Mouse (Mus musculus): ENCODE measurements at regions not wholly inside any gene's neighbourhood (a gene's known extent, or its start where the extent isn't known, plus 50 kb on each side); places are given as distances from the start of the nearest gene placed in this dataset.

DNA sequence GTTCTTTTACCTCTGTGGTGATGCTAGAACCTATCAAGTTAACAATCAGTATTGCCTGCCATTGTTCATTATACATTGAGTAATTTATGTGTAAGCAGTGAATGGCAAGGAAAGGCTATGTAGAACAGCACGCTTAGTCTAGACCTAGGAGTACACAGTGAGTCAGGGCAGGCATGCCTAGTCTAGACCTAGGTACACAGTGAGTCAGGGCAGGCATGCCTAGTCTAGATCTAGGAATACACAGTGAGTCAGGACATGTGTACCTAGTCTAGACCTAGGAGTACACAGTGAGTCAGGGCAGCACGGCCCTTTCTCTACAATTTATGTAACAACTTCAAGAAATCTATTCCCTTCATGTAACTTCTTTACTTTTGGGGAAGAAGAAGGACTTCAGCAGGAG lies 347.2 kb downstream of the Tmem232 start:
- DNase-seq (ENCODE audit: low spot score): no peak
- WGBS: 89% methylated on average over 2 of the region's 2 CpGs
- Histone ChIP-seq H3K4me1 (peaks cover 9% of the 10 kb centered on the region), H3K4me3 (no peak overlapping the region), H3K27ac (no peak overlapping the region), H3K36me3 (no peaks in the 10 kb centered on the region), H3K27me3 (ENCODE audit: low read depth, poor library complexity, severe bottlenecking) (no peaks in the 10 kb centered on the region), H3K9me3 (replicated peaks) (no peaks in the 10 kb centered on the region)

DNA sequence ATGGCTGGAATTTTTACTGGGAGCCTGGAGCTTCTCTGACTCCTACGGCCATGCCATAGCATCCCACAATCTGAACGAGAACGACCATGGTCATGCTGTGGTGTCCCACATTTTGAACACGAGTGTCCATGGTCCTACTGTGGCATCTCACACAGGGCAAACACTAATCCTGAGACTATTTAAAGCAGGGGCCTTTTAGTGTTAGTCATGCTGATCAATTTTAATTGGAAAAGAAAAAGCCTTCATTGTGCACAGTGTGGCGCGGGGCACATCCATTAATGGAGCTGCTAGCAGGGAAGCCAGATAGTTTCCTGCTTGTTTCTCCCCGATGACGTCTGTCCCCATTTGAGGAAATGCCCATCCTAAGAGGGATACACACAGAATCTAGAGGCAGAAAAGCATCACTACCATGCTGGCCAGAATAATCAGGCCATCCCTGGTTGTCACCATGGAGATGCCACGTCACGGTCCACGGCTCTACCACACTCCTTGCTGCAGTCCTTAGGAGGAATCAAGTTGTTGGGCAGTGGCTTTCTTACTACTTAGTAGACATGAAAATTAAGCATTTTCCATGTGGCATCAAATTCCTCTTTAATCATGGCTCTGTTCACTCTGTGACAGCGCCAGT lies 348.0 kb downstream of the Tmem232 start:
- H3K36me3 ChIP-seq: no peaks in the 10 kb centered on the region
- H3K4me3 ChIP-seq: no peak overlapping the region
- H3K27me3 ChIP-seq (ENCODE audit: low read depth, poor library complexity, severe bottlenecking): no peaks in the 10 kb centered on the region
- no peak for DNase-seq (ENCODE audit: low spot score)
- 93% methylated on average over 12 of the region's 12 CpGs for WGBS
- H3K9me3 ChIP-seq (replicated peaks): no peaks in the 10 kb centered on the region
- peaks cover 9% of the 10 kb centered on the region for H3K4me1 ChIP-seq
- H3K27ac ChIP-seq: no peak overlapping the region

DNA sequence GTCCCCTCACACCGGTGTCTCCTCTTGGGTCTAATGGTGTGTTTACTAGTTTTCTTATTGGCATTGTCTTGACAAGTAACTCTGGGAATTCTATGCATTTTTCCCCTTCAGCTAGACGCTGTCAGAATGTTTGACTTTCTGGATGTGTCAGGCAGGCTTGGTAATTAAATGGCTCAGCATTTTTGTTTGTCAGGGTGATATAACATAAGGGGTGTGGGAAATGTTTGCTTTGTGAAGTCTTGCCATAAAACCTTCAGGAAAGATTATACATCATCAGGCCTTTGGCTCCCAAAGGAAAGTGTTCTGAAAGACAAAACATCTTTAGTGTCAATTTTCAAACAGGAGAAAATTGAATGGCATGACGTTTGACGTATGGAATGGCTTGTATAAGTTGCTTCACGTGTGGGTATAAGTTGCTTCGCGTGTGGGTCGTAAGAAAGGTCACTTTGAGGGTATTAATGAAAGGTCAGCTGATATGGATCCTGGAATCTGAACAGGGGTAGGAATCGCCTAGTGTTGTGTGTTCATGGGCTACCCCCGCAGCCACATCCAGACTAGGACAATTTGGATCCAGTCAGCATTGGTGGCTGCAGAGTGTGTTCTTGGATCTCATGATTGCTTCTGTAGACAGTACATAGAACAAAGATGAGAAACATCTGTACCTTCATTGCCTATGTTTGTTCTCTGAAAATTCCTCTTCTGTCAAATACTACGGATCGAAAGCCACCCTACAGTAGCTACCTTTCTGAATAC lies 349.6 kb downstream of the Tmem232 start:
- 43% methylated on average over 12 of the region's 12 CpGs for WGBS
- no peaks in the 10 kb centered on the region for H3K9me3 ChIP-seq (replicated peaks)
- H3K27me3 ChIP-seq (ENCODE audit: low read depth, poor library complexity, severe bottlenecking): no peaks in the 10 kb centered on the region
- no peak overlapping the region for H3K4me3 ChIP-seq
- H3K36me3 ChIP-seq: no peaks in the 10 kb centered on the region
- H3K27ac ChIP-seq: no peak overlapping the region
- DNase-seq (ENCODE audit: low spot score): no peak
- H3K4me1 ChIP-seq: peaks cover 9% of the 10 kb centered on the region

DNA sequence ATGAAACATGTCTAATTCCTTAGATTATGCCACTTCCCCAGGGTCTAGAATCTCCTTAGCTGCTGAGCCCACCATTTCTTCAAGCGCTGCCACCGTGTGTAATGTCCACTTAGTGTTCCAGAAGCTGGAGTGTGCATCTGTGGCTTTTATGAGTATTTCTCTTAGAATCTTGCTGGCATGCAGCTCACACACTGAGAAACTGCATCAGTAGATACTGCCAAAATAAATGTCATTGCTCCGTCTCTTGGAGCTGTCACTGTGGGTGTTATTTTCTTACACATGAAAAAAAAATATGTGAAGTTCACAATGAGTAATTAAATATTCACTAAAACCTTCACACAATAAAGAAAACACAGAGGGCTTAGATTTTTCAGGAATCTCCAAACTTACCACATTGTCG lies 345.3 kb upstream of the 4930583I09Rik start:
- H3K27ac ChIP-seq: no peak overlapping the region
- no peaks in the 10 kb centered on the region for H3K4me1 ChIP-seq
- H3K4me3 ChIP-seq: no peak overlapping the region
- H3K27me3 ChIP-seq (ENCODE audit: low read depth, poor library complexity, severe bottlenecking): no peaks in the 10 kb centered on the region
- DNase-seq (ENCODE audit: low spot score): no peak
- no peaks in the 10 kb centered on the region for H3K36me3 ChIP-seq
- WGBS: 87% methylated on average over 4 of the region's 4 CpGs
- no peaks in the 10 kb centered on the region for H3K9me3 ChIP-seq (replicated peaks)

DNA sequence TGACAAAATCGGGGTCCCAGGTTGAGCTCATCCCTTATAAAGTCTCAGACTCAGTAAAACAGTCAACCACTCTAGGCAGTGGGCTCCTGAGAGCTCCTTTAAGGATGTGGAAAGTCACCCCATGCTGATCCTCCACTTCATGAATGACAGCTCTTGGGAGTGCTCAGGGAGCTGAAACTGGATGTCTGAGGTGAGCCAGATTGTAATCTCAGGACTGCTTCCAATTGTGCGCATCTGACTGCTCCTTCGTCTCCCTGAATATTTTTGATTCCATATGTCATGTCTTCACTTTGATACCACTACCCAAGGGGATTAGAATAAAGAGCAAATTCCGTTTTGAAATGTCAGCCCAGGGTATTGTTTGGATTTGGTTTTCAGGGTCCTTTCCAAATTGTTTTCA lies 339.9 kb upstream of the 4930583I09Rik start:
- H3K4me3 ChIP-seq: no peak overlapping the region
- H3K27me3 ChIP-seq (ENCODE audit: low read depth, poor library complexity, severe bottlenecking): no peaks in the 10 kb centered on the region
- H3K36me3 ChIP-seq: no peaks in the 10 kb centered on the region
- WGBS: 88% methylated on average over 4 of the region's 4 CpGs
- no peaks in the 10 kb centered on the region for H3K9me3 ChIP-seq (replicated peaks)
- DNase-seq (ENCODE audit: low spot score): no peak
- no peaks in the 10 kb centered on the region for H3K4me1 ChIP-seq
- no peak overlapping the region for H3K27ac ChIP-seq

DNA sequence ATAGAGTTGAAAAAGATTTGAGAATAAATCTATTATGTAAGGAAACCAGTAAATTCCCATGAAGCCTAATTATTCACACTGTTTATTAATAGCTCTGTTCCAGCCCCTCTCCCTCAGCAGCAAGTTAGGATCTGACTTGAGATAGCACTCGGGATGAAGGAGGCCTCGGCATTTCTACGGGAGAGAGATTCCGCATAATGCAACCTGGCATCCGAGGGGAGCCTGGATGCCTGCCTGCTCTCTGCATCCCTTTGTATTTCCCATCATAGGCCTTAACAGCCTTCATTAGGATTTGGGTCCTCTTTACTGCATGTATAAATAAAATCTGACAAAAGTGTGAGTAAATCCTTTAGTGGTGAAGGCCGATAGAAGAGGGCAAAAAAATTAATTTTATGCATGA lies 338.2 kb upstream of the 4930583I09Rik start:
- Histone ChIP-seq H3K9me3 (replicated peaks) (no peaks in the 10 kb centered on the region), H3K4me3 (no peak overlapping the region), H3K4me1 (no peaks in the 10 kb centered on the region), H3K27ac (no peak overlapping the region), H3K27me3 (ENCODE audit: low read depth, poor library complexity, severe bottlenecking) (no peaks in the 10 kb centered on the region), H3K36me3 (no peaks in the 10 kb centered on the region)
- no peak for DNase-seq (ENCODE audit: low spot score)
- 96% methylated on average over 6 of the region's 6 CpGs for WGBS

DNA sequence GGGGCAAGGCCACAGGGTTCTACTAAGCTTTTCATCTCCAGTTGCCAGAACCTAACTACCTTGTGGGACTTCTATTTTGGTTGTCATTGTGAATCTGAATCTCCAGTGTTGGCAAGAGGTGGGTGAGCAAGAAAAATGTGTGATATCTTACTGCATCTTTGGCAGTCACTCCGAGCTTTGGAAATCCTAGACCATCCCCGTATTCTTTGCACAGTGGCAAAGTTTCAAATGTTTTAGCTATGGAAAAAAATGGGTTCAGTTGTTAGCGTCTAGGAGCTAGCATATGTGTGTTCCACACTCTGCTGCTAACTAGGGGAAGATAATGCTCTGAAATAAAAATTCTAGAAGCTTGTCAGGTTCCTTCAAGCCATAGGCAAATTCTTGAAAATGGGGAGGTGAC lies 337.4 kb upstream of the 4930583I09Rik start:
- Histone ChIP-seq H3K27ac (no peak overlapping the region), H3K9me3 (replicated peaks) (no peaks in the 10 kb centered on the region), H3K4me1 (no peaks in the 10 kb centered on the region), H3K4me3 (no peak overlapping the region), H3K36me3 (no peaks in the 10 kb centered on the region), H3K27me3 (ENCODE audit: low read depth, poor library complexity, severe bottlenecking) (no peaks in the 10 kb centered on the region)
- DNase-seq (ENCODE audit: low spot score): no peak
- 89% methylated on average over 3 of the region's 3 CpGs for WGBS

DNA sequence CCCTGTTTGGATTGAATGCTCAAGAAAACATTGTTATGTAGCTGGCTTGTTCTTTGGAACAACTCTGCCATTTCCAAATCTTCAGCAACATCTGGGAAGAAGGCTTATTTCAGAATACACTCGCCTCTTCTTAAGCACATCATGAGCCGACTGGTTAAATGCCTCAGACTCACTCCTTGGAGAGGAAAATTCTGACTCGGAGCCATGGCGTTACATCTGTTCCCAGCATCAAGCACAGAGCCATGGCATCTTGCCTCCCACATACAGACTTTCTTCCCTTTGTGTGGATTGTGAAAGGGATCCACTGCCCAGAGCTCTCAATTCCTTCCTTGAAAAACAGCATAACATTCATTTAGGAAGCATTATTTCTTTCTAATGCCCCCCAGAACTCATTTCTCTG lies 334.8 kb upstream of the 4930583I09Rik start:
- Histone ChIP-seq H3K27me3 (ENCODE audit: low read depth, poor library complexity, severe bottlenecking) (no peaks in the 10 kb centered on the region), H3K4me3 (no peak overlapping the region), H3K4me1 (no peaks in the 10 kb centered on the region), H3K27ac (no peak overlapping the region), H3K9me3 (replicated peaks) (no peaks in the 10 kb centered on the region), H3K36me3 (no peaks in the 10 kb centered on the region)
- no peak for DNase-seq (ENCODE audit: low spot score)
- WGBS: 94% methylated on average over 4 of the region's 4 CpGs

DNA sequence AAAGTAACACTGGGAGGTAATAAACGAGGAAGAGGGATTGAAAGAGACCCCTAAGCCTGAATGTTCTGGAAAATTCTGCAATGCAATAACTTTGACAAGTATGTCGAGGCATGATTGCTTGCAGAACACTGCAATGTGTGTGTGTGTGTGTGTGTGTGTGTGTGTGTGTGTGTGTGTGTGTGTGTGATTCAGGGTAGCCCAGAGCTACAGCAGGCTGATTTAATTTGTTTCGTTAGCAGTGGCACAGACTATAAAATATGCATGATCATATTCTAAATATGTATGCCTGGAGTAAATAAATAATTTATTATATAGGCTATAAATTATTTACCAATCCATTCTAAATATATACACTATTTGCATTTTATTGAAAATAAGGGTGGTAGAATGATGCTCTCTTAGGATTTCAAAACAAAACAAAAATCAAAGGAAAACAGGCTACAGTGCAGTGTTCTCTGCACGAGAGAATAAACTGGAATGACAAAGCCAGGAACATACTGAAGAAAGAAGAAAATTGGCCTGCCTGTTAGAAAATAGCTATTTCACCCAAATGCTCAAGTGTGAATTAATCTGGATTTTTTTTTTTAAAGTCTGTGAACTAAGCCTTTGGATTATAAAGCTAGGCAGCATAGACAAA lies 334.2 kb upstream of the 4930583I09Rik start:
- DNase-seq (ENCODE audit: low spot score): no peak
- no peaks in the 10 kb centered on the region for H3K9me3 ChIP-seq (replicated peaks)
- no peaks in the 10 kb centered on the region for H3K27me3 ChIP-seq (ENCODE audit: low read depth, poor library complexity, severe bottlenecking)
- H3K4me3 ChIP-seq: no peak overlapping the region
- H3K27ac ChIP-seq: no peak overlapping the region
- WGBS: 83% methylated on average over 4 of the region's 4 CpGs
- no peaks in the 10 kb centered on the region for H3K4me1 ChIP-seq
- no peaks in the 10 kb centered on the region for H3K36me3 ChIP-seq

DNA sequence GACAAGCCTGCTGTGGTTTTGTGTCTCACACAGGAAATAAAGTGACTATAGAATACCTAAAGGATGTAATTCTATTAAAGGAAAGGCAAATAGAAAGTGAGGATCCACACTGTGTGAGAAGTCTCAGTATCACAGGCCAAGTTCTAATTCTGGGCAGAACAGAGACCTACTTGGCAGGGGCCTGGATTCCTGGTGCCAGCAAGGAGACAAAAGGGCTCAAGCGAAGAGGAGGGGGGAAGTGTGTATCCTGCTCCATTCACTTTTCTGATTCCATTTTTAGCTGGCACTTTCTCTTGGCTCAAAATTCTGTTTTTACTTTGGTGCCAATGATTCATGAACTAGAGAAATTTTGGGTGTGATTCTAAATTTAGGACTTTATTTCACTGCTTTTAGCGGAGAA lies 310.5 kb upstream of the 4930583I09Rik start:
- H3K4me1 ChIP-seq: no peaks in the 10 kb centered on the region
- 89% methylated on average over 2 of the region's 2 CpGs for WGBS

DNA sequence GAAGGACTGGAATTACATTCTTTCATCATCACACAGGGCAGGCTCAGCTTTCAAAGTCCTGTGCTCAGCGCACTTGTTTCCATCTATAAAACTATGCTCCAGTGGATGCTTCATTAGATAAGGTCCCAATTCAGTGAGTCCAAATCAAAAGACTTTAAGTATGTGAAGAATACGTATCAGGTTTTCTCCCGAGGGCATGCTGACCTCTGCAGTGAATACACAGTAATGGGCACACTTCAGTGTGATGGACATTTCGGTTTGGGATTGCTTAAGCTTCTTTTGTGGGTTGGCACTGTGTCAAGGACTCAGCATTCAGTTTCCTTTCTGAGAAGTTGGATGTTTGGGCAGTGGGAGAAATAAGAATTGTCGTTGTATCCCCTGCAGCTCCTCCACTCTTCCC lies 278.8 kb upstream of the 4930583I09Rik start:
- no peaks in the 10 kb centered on the region for H3K4me1 ChIP-seq
- no peak for DNase-seq (ENCODE audit: low spot score)
- H3K4me3 ChIP-seq: no peak overlapping the region
- H3K9me3 ChIP-seq (replicated peaks): no peaks in the 10 kb centered on the region
- no peaks in the 10 kb centered on the region for H3K36me3 ChIP-seq
- no peak overlapping the region for H3K27ac ChIP-seq
- no peaks in the 10 kb centered on the region for H3K27me3 ChIP-seq (ENCODE audit: low read depth, poor library complexity, severe bottlenecking)
- WGBS: 87% methylated on average over 5 of the region's 5 CpGs

More for the DNA sequence above, 310.5 kb upstream of the 4930583I09Rik start:
- no peak for DNase-seq (ENCODE audit: low spot score)
- no peaks in the 10 kb centered on the region for H3K27me3 ChIP-seq (ENCODE audit: low read depth, poor library complexity, severe bottlenecking)
- no peak overlapping the region for H3K4me3 ChIP-seq
- H3K9me3 ChIP-seq (replicated peaks): no peaks in the 10 kb centered on the region
- no peaks in the 10 kb centered on the region for H3K36me3 ChIP-seq
- H3K27ac ChIP-seq: no peak overlapping the region

DNA sequence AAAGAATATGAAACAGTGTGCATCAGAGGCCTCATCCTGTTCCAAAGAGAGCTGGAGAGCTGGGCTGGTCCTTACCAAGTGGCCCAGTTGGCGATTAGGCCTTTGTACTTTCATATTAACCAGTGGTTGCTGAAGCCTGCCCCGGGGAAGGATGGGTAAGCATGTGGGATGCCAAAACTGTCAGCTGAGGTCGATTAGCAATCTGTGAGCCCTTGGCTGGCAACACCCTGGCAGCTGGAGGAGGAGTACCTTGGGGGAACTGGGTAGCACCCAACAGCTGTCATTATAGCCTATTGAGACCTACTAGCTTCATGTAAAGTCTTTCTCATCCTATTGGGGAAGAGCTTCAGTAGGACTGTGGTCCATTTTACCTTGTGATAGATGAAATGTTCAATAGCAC lies 277.2 kb upstream of the 4930583I09Rik start:
- Histone ChIP-seq H3K4me1 (no peaks in the 10 kb centered on the region), H3K4me3 (no peak overlapping the region), H3K27ac (no peak overlapping the region), H3K36me3 (no peaks in the 10 kb centered on the region), H3K9me3 (replicated peaks) (no peaks in the 10 kb centered on the region), H3K27me3 (ENCODE audit: low read depth, poor library complexity, severe bottlenecking) (no peaks in the 10 kb centered on the region)
- DNase-seq (ENCODE audit: low spot score): no peak
- WGBS: 78% methylated on average over 3 of the region's 3 CpGs

DNA sequence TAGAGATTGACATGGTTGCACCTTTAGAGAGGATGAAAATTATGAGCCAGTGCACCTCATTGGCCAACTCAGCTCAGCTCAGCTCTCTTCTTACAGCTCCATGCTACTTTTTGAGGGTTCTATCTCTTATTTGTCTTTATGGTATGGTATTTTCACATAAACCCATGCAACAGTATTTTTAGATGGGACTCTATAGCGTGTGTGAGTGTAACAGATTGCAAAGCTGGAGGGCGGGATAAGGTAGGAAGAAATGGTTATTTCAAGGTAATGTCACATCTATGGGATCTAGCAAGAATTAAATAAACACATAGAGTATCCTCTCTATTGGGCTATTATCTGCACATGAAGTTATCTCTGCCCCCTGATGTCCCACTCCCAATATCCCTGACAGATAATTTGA lies 269.8 kb upstream of the 4930583I09Rik start:
- H3K27me3 ChIP-seq (ENCODE audit: low read depth, poor library complexity, severe bottlenecking): no peaks in the 10 kb centered on the region
- H3K9me3 ChIP-seq (replicated peaks): no peaks in the 10 kb centered on the region
- H3K27ac ChIP-seq: no peak overlapping the region
- DNase-seq (ENCODE audit: low spot score): no peak
- H3K4me1 ChIP-seq: no peaks in the 10 kb centered on the region
- H3K4me3 ChIP-seq: no peak overlapping the region
- WGBS: 92% methylated on average over 2 of the region's 2 CpGs
- H3K36me3 ChIP-seq: no peaks in the 10 kb centered on the region

Data from limb, embryonic 10.5 days (tissue).